Mouse (Mus musculus) neural tube, embryonic 14.5 days (tissue): ENCODE data around the gene Cmtm4. TPM values are rescaled to one million over a fixed set of nuclear protein-coding genes. Genes with fewer than 3 reads are reported as not detected.

Experiments used
- polyA plus RNA-seq: library from polyadenylated mRNA; unstranded; fragments of >200 nt; fragmentation: Nextera tagmentation; extraction: Ambion mirVana; gene quantifications from 2 replicates; pipeline ENCODE4 v1.2.1, GENCODE M21; 2014

Gene Cmtm4
- polyA plus RNA-seq, 1 experiment from 2014 or later: 3.9 TPM

Other genes starting within 250 kb of the Cmtm4 start
- gene Bean1, start 225.4 kb downstream of the Cmtm4 start, polyA plus RNA-seq: 10.2 and 13.5 TPM in 2 replicates
- 49.2 and 53.1 TPM in 2 replicates for gene Tk2, start 147.2 kb downstream of the Cmtm4 start, polyA plus RNA-seq
- gene Cklf, start 144.9 kb downstream of the Cmtm4 start, polyA plus RNA-seq: 30.1 and 31.1 TPM in 2 replicates
- not detected in 2 replicates for gene Cmtm2a, start 102.6 kb downstream of the Cmtm4 start, polyA plus RNA-seq
- gene Gm45711, start 85.7 kb downstream of the Cmtm4 start, polyA plus RNA-seq: not detected in 2 replicates
- gene Cmtm1, start 85.7 kb downstream of the Cmtm4 start, polyA plus RNA-seq: not detected in 2 replicates
- not detected in 2 replicates for gene Gm11020, start 74.2 kb downstream of the Cmtm4 start, polyA plus RNA-seq
- not detected in 2 replicates for gene Cmtm2b, start 73.6 kb downstream of the Cmtm4 start, polyA plus RNA-seq
- gene Cmtm3, start 56.4 kb downstream of the Cmtm4 start, polyA plus RNA-seq: 23.4 and 42.9 TPM in 2 replicates
- gene Dync1li2, start 47.2 kb upstream of the Cmtm4 start, polyA plus RNA-seq: 84.9 and 113 TPM in 2 replicates
- gene Terb1, start 114.1 kb upstream of the Cmtm4 start, polyA plus RNA-seq: 0.70 and 0.81 TPM in 2 replicates
- 102 and 117 TPM in 2 replicates for gene Nae1, start 138.8 kb upstream of the Cmtm4 start, polyA plus RNA-seq
- 1.6 and 2.2 TPM in 2 replicates for gene Car7, start 138.9 kb upstream of the Cmtm4 start, polyA plus RNA-seq
- 20.0 and 21.0 TPM in 2 replicates for gene Pdp2, start 195.6 kb upstream of the Cmtm4 start, polyA plus RNA-seq
- gene Cdh16, start 228.6 kb upstream of the Cmtm4 start, polyA plus RNA-seq: not detected in 2 replicates
- 1.6 and 3.6 TPM in 2 replicates for gene Rrad, start 235.5 kb upstream of the Cmtm4 start, polyA plus RNA-seq
- gene Ciao2b, start 246.2 kb upstream of the Cmtm4 start, polyA plus RNA-seq: 108 and 120 TPM in 2 replicates